Mouse (Mus musculus): ENCODE measurements around the gene Pigu. TPM values are rescaled to one million over a fixed set of nuclear protein-coding genes. Genes with fewer than 3 reads are reported as not detected.

The Pigu gene
- polyA plus RNA-seq, 1 experiment from 2014 or later, result 56.3 TPM

DNA sequence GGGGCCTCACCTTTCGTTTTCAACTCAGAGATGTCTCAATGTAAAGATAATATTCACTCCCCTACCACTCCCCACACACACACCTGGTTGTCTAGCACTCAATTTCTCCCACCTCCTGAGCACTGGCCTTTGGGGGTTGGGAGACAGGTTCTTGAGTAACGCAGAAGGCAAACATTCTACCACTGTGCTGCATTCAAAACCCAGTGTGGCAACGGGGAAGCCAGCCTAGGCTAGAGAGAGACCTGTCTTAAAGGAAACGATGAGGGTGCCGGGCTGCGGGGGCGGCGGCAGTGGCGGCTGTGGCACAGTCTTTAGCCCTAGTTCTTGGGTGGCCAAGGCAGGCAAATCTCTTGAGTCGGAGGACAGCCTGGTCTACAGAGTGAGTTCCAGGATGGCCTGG, 19.0 kb upstream of the Pigu start:
- ATAC-seq (replicated peaks; ENCODE audit: low FRiP score), result no peak
- H3K4me3 ChIP-seq (ENCODE audit: low read depth, low read length), result no peak overlapping the region
- no peak overlapping the region for H3K4me2 ChIP-seq (ENCODE audit: low read depth, low read length, severe bottlenecking)

GRCm38 (mm10) chr2:155374521-155374920, 17.3 kb upstream of the Pigu start:
- Histone ChIP-seq H3K4me3 (ENCODE audit: low read depth, low read length) (no peak overlapping the region), H3K27me3 (ENCODE audit: control insufficient read depth, insufficient read depth, low read length) (no peaks in the 10 kb centered on the region), H3K4me2 (ENCODE audit: low read depth, low read length, severe bottlenecking) (no peak overlapping the region), H3K9ac (ENCODE audit: low read length) (no peak overlapping the region), H3K27ac (ENCODE audit: low read depth, low read length) (no peak overlapping the region), H3K36me3 (ENCODE audit: control insufficient read depth, insufficient read depth, low read length) (no peaks in the 10 kb centered on the region), H3K9me3 (ENCODE audit: control insufficient read depth, low read length) (no peaks in the 10 kb centered on the region), H3K4me1 (replicated peaks; ENCODE audit: control insufficient read depth, insufficient read depth, low read length) (no peaks in the 10 kb centered on the region)
- DNase-seq (ENCODE audit: low spot score), result no peak
- ATAC-seq (replicated peaks; ENCODE audit: low FRiP score), result no peak

More for the DNA sequence above, 19.0 kb upstream of the Pigu start:
- no peaks in the 10 kb centered on the region for H3K9me3 ChIP-seq (ENCODE audit: control insufficient read depth, low read length)
- no peak overlapping the region for H3K27ac ChIP-seq (ENCODE audit: low read depth, low read length)
- no peak overlapping the region for H3K9ac ChIP-seq (ENCODE audit: low read length)
- 0 out of 2 replicates have a peak, but pooled peaks cover 4% of the 10 kb centered on the region for H3K27me3 ChIP-seq (ENCODE audit: control insufficient read depth, insufficient read depth, low read length)
- no peak for DNase-seq (ENCODE audit: low spot score)
- WGBS, result 80% methylated on average over 10 of the region's 10 CpGs
- no peaks in the 10 kb centered on the region for H3K36me3 ChIP-seq (ENCODE audit: control insufficient read depth, insufficient read depth, low read length)
- H3K4me1 ChIP-seq (replicated peaks; ENCODE audit: control insufficient read depth, insufficient read depth, low read length), result no peaks in the 10 kb centered on the region; the same call in 1 of the 2 replicates

DNA sequence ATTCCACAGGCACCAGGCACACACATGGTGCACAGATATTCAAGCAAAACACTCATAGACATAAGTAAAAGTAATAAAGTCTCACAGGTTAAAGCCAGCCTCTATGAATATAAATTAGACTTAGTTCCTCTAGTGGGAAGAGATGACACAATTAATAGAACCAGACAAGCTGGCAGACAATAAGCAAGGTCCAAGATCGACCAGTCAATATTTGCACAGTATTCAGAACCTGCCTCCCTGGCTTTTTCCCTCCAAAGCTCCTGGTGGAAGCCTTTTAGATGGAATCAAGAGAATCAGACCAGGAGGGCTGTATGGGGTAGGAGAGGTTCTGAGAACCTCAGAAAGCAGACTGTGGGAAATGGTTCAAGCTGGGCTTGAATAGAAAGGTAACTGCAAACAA, 16.7 kb upstream of the Pigu start:
- Histone ChIP-seq H3K4me1 (replicated peaks; ENCODE audit: control insufficient read depth, insufficient read depth, low read length) (no peaks in the 10 kb centered on the region), H3K27ac (ENCODE audit: low read depth, low read length) (no peak overlapping the region), H3K4me3 (ENCODE audit: low read depth, low read length) (no peak overlapping the region), H3K9ac (ENCODE audit: low read length) (no peak overlapping the region), H3K36me3 (ENCODE audit: control insufficient read depth, insufficient read depth, low read length) (no peaks in the 10 kb centered on the region), H3K27me3 (ENCODE audit: control insufficient read depth, insufficient read depth, low read length) (no peaks in the 10 kb centered on the region), H3K9me3 (ENCODE audit: control insufficient read depth, low read length) (no peaks in the 10 kb centered on the region), H3K4me2 (ENCODE audit: low read depth, low read length, severe bottlenecking) (no peak overlapping the region)
- ATAC-seq (replicated peaks; ENCODE audit: low FRiP score) (no peak), DNase-seq (ENCODE audit: low spot score) (no peak)
- 85% methylated on average over 1 of the region's 1 CpGs for WGBS

GRCm38 (mm10) chr2:155373302-155373701, 16.1 kb upstream of the Pigu start:
- no peak for DNase-seq (ENCODE audit: low spot score)
- WGBS, result 80% methylated on average over 1 of the region's 1 CpGs
- Histone ChIP-seq H3K27ac (ENCODE audit: low read depth, low read length) (no peak overlapping the region), H3K9ac (ENCODE audit: low read length) (no peak overlapping the region), H3K27me3 (ENCODE audit: control insufficient read depth, insufficient read depth, low read length) (no peaks in the 10 kb centered on the region), H3K4me2 (ENCODE audit: low read depth, low read length, severe bottlenecking) (no peak overlapping the region), H3K9me3 (ENCODE audit: control insufficient read depth, low read length) (no peaks in the 10 kb centered on the region), H3K36me3 (ENCODE audit: control insufficient read depth, insufficient read depth, low read length) (no peaks in the 10 kb centered on the region), H3K4me3 (ENCODE audit: low read depth, low read length) (no peak overlapping the region), H3K4me1 (replicated peaks; ENCODE audit: control insufficient read depth, insufficient read depth, low read length) (no peaks in the 10 kb centered on the region)
- no peak for ATAC-seq (replicated peaks; ENCODE audit: low FRiP score)

DNA sequence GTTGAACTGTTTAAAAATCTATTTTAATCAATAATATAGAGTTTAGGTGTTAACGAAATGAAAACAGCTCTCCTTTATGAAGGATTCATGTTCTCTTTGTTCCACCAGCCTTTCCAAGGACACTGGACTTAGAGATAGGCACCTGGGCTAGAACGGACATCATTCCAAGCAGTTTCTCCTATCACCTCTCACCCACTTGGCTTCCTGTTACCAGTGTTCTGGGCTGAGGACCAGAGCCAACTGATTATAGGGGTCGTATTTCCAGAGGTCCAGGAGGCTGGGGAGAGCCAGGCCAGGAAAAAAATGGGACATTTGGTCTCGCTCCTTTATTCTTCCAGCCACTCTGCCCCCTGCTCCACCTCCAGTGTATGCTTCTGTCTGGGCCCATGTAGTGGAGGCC, 15.2 kb upstream of the Pigu start:
- Histone ChIP-seq H3K27me3 (ENCODE audit: control insufficient read depth, insufficient read depth, low read length) (no peaks in the 10 kb centered on the region), H3K4me2 (ENCODE audit: low read depth, low read length, severe bottlenecking) (no peak overlapping the region), H3K27ac (ENCODE audit: low read depth, low read length) (no peak overlapping the region), H3K4me3 (ENCODE audit: low read depth, low read length) (no peak overlapping the region), H3K36me3 (ENCODE audit: control insufficient read depth, insufficient read depth, low read length) (no peaks in the 10 kb centered on the region), H3K9me3 (ENCODE audit: control insufficient read depth, low read length) (no peaks in the 10 kb centered on the region), H3K4me1 (replicated peaks; ENCODE audit: control insufficient read depth, insufficient read depth, low read length) (no peaks in the 10 kb centered on the region), H3K9ac (ENCODE audit: low read length) (no peak overlapping the region)
- ATAC-seq (replicated peaks; ENCODE audit: low FRiP score) (no peak), DNase-seq (ENCODE audit: low spot score) (no peak)
- WGBS, result 71% methylated on average over 4 of the region's 4 CpGs

GRCm38 (mm10) chr2:155369333-155369883, 12.2 kb upstream of the Pigu start:
- WGBS, result 79% methylated on average over 7 of the region's 7 CpGs
- Histone ChIP-seq H3K4me3 (ENCODE audit: low read depth, low read length) (no peak overlapping the region), H3K27ac (ENCODE audit: low read depth, low read length) (no peak overlapping the region), H3K4me2 (ENCODE audit: low read depth, low read length, severe bottlenecking) (no peak overlapping the region), H3K27me3 (ENCODE audit: control insufficient read depth, insufficient read depth, low read length) (no peaks in the 10 kb centered on the region), H3K9me3 (ENCODE audit: control insufficient read depth, low read length) (no peaks in the 10 kb centered on the region), H3K4me1 (replicated peaks; ENCODE audit: control insufficient read depth, insufficient read depth, low read length) (no peaks in the 10 kb centered on the region), H3K36me3 (ENCODE audit: control insufficient read depth, insufficient read depth, low read length) (no peaks in the 10 kb centered on the region), H3K9ac (ENCODE audit: low read length) (no peak overlapping the region)
- ATAC-seq (replicated peaks; ENCODE audit: low FRiP score) (no peak), DNase-seq (ENCODE audit: low spot score) (no peak)

GRCm38 (mm10) chr2:155367635-155368284, 10.5 kb upstream of the Pigu start:
- H3K4me2 ChIP-seq (ENCODE audit: low read depth, low read length, severe bottlenecking), result no peak overlapping the region
- H3K27ac ChIP-seq (ENCODE audit: low read depth, low read length), result no peak overlapping the region
- ATAC-seq (replicated peaks; ENCODE audit: low FRiP score) (no peak), DNase-seq (ENCODE audit: low spot score) (no peak)
- H3K9me3 ChIP-seq (ENCODE audit: control insufficient read depth, low read length), result no peaks in the 10 kb centered on the region
- H3K27me3 ChIP-seq (ENCODE audit: control insufficient read depth, insufficient read depth, low read length), result no peaks in the 10 kb centered on the region
- no peak overlapping the region for H3K9ac ChIP-seq (ENCODE audit: low read length)
- no peaks in the 10 kb centered on the region for H3K4me1 ChIP-seq (replicated peaks; ENCODE audit: control insufficient read depth, insufficient read depth, low read length)
- 81% methylated on average over 7 of the region's 7 CpGs for WGBS
- H3K4me3 ChIP-seq (ENCODE audit: low read depth, low read length), result no peak overlapping the region
- H3K36me3 ChIP-seq (ENCODE audit: control insufficient read depth, insufficient read depth, low read length), result no peaks in the 10 kb centered on the region

DNA sequence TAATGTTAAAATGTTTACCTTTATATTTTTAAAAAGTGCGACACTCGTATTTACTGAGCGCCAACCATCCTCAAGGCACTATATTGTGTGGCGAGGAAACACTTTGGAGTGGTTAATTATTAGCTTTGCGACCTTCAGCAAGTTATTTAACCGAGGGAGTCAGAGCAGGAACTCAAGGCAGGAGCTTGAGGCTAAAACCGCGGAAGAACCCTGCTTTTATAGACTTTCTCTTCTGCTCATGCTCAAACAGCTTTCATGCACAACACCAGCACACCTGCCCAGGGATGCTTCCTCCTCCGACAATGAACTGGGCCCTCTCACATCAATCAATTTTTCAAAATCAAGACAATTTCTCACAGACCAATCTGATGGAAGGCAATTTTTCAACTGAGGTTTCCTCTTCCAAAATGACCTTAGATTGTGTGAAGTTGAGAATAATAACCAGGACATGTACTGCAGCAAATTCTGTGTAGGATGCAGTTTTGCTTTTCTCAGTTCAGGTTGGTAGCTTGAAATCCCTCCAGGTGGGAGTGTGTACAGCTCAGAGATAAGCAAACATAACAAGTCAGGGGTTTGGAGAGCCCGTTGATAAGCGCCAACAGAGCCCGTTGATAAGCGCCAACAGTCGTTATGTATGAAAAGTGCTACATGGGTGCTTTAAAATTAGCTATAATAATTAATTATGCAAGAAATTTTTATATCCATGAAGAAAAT, 613 bp upstream of the Pigu start:
- WGBS, result 38% methylated on average over 14 of the region's 14 CpGs
- Histone ChIP-seq H3K36me3 (ENCODE audit: control insufficient read depth, insufficient read depth, low read length) (no peaks in the 10 kb centered on the region), H3K4me3 (ENCODE audit: low read depth, low read length) (peak overlapping the region; percentile 70), H3K9ac (ENCODE audit: low read length) (peak overlapping the region; percentile 67), H3K27ac (ENCODE audit: low read depth, low read length) (no peak overlapping the region), H3K27me3 (ENCODE audit: control insufficient read depth, insufficient read depth, low read length) (no peaks in the 10 kb centered on the region), H3K4me2 (ENCODE audit: low read depth, low read length, severe bottlenecking) (peak overlapping the region; percentile 65), H3K9me3 (ENCODE audit: control insufficient read depth, low read length) (no peaks in the 10 kb centered on the region), H3K4me1 (replicated peaks; ENCODE audit: control insufficient read depth, insufficient read depth, low read length) (no peaks in the 10 kb centered on the region)
- peak; percentile 35 for ATAC-seq (replicated peaks; ENCODE audit: low FRiP score)
- no peak for DNase-seq (ENCODE audit: low spot score)

Data from forebrain, embryonic 11.5 days (tissue).